Mouse (Mus musculus): ENCODE results near the gene Kpna2. TPM values are rescaled to one million over a fixed set of nuclear protein-coding genes. Genes with fewer than 3 reads are reported as not detected.
"Not testable (repeated sequence)": the region's sequence is repeated elsewhere in the genome, so short reads cannot be mapped to it uniquely, and the experiment has no call there.

The Kpna2 gene
- polyA plus RNA-seq, 1 experiment from 2014 or later, result 294 TPM

DNA sequence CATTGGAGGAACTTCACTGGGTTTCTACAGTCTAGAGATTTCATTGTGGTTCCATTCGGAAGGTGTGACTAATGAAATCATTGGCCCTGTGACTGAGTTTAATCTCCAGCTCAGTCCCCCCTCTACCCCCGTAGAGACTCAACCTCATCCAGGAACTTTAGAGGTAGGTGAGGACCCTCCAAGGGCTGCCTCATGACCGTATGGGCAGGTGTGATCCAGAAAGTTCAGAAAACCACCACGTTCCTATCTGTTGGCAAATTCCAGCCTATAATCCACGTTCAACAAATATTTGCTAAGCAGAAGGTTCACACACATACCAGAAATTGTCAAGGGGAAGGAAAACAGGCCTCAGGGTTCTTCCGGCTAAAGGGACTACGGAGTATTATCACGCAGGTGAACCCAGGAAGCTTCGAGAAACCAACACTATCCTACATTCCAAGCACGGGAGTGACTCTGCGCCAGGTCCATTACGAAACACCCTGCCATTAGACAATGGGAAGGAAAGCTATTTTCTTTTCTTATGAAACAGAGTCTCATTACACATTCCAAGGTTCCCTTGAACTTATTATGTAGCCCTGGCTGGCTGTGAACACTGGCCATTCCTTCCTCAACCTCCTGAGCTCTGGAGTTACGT, 22.8 kb upstream of the Kpna2 start:
- Histone ChIP-seq H3K9ac (ENCODE audit: low read depth, low read length) (no peak overlapping the region), H3K4me1 (ENCODE audit: control insufficient read depth, insufficient read depth, low read length) (peaks cover 18% of the 10 kb centered on the region), H3K4me3 (ENCODE audit: low read depth, low read length) (no peak overlapping the region), H3K36me3 (ENCODE audit: control insufficient read depth, insufficient read depth, low read length) (no peaks in the 10 kb centered on the region), H3K27ac (replicated peaks; ENCODE audit: low read depth, low read length) (no peak overlapping the region), H3K4me2 (ENCODE audit: low read depth, low read length) (no peak overlapping the region), H3K9me3 (ENCODE audit: control insufficient read depth, low read length) (no peaks in the 10 kb centered on the region), H3K27me3 (replicated peaks; ENCODE audit: control insufficient read depth, insufficient read depth, low read length) (peaks cover 6% of the 10 kb centered on the region)
- ATAC-seq (ENCODE audit: low read depth) (no peak), DNase-seq (ENCODE audit: low spot score) (peak; percentile 27)
- WGBS, result 77% methylated on average over 13 of the region's 13 CpGs

DNA sequence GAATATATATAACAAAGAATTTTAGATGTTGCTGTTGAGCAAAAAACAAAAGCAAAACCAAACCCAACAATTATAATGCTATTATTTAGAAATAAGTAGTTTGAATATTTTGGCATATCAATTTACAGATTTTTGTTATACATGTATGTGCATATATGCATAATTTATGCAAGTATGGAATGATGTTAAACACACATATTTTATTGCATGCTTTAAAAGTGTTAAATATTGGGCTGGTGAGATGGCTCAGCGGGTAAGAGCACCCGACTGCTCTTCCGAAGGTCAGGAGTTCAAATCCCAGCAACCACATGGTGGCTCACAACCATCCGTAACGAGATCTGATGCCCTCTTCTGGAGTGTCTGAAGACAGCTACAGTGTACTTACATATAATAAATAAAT, 20.4 kb upstream of the Kpna2 start:
- 96% methylated on average over 3 of the region's 5 CpGs for WGBS
- not testable (repeated sequence) for DNase-seq (ENCODE audit: low spot score); H3K4me3 ChIP-seq (ENCODE audit: low read depth, low read length); H3K36me3 ChIP-seq (ENCODE audit: control insufficient read depth, insufficient read depth, low read length); H3K9me3 ChIP-seq (ENCODE audit: control insufficient read depth, low read length); H3K27ac ChIP-seq (replicated peaks; ENCODE audit: low read depth, low read length); H3K27me3 ChIP-seq (replicated peaks; ENCODE audit: control insufficient read depth, insufficient read depth, low read length); H3K4me1 ChIP-seq (ENCODE audit: control insufficient read depth, insufficient read depth, low read length); H3K4me2 ChIP-seq (ENCODE audit: low read depth, low read length); ATAC-seq (ENCODE audit: low read depth); H3K9ac ChIP-seq (ENCODE audit: low read depth, low read length)

DNA sequence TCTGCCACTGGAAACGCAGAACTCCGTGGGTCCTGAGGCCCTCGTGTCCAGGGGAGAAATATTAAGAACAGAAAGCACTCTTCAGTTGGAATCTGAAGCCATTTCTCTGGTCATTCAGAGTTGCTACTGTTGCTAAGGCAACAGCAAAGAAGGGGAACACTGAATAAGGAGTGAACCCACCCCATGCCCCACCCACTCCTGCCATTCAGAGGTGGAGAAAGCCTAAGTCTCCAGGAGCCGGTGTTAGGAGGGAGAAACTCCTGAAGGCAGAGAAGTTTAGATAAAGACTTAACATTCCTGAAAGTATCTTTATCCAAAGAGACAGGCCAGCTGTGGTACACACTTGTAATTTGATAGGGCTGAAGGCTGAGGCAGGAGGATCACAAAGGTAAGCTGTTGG, 20.0 kb upstream of the Kpna2 start:
- H3K9ac ChIP-seq (ENCODE audit: low read depth, low read length), result no peak overlapping the region
- peaks cover 1% of the 10 kb centered on the region for H3K4me1 ChIP-seq (ENCODE audit: control insufficient read depth, insufficient read depth, low read length)
- no peaks in the 10 kb centered on the region for H3K9me3 ChIP-seq (ENCODE audit: control insufficient read depth, low read length)
- ATAC-seq (ENCODE audit: low read depth), result no peak
- 67% methylated on average over 4 of the region's 4 CpGs for WGBS
- H3K27me3 ChIP-seq (replicated peaks; ENCODE audit: control insufficient read depth, insufficient read depth, low read length), result no peaks in the 10 kb centered on the region
- H3K36me3 ChIP-seq (ENCODE audit: control insufficient read depth, insufficient read depth, low read length), result no peaks in the 10 kb centered on the region
- H3K27ac ChIP-seq (replicated peaks; ENCODE audit: low read depth, low read length), result no peak overlapping the region
- H3K4me2 ChIP-seq (ENCODE audit: low read depth, low read length), result no peak overlapping the region
- H3K4me3 ChIP-seq (ENCODE audit: low read depth, low read length), result no peak overlapping the region
- no peak for DNase-seq (ENCODE audit: low spot score)

DNA sequence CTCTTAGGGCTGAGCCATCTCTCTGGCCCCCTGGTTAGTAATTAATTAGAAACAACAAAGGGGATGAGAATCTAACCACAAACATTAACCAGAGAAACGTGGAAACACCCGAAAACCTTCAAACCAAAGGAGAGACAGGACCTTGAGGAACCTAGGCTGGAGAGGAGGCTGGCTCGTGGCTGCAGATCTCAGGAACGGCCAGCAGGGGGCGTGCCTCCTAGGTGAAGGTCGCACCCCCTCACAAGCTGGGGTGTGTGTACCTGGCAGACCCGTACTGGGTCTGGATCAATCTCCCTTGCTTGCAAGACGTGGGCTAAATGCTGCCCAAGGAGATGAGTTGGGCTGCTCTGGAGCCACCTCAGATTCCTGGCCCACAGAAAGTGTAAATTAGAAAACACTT, 19.3 kb upstream of the Kpna2 start:
- no peak overlapping the region for H3K4me2 ChIP-seq (ENCODE audit: low read depth, low read length)
- no peak overlapping the region for H3K4me3 ChIP-seq (ENCODE audit: low read depth, low read length)
- DNase-seq (ENCODE audit: low spot score) (no peak), ATAC-seq (ENCODE audit: low read depth) (no peak)
- no peak overlapping the region for H3K9ac ChIP-seq (ENCODE audit: low read depth, low read length)
- no peaks in the 10 kb centered on the region for H3K9me3 ChIP-seq (ENCODE audit: control insufficient read depth, low read length)
- no peak overlapping the region for H3K27ac ChIP-seq (replicated peaks; ENCODE audit: low read depth, low read length)
- H3K27me3 ChIP-seq (replicated peaks; ENCODE audit: control insufficient read depth, insufficient read depth, low read length), result no peaks in the 10 kb centered on the region
- no peaks in the 10 kb centered on the region for H3K4me1 ChIP-seq (ENCODE audit: control insufficient read depth, insufficient read depth, low read length)
- H3K36me3 ChIP-seq (ENCODE audit: control insufficient read depth, insufficient read depth, low read length), result no peaks in the 10 kb centered on the region
- 31% methylated on average over 8 of the region's 8 CpGs for WGBS

DNA sequence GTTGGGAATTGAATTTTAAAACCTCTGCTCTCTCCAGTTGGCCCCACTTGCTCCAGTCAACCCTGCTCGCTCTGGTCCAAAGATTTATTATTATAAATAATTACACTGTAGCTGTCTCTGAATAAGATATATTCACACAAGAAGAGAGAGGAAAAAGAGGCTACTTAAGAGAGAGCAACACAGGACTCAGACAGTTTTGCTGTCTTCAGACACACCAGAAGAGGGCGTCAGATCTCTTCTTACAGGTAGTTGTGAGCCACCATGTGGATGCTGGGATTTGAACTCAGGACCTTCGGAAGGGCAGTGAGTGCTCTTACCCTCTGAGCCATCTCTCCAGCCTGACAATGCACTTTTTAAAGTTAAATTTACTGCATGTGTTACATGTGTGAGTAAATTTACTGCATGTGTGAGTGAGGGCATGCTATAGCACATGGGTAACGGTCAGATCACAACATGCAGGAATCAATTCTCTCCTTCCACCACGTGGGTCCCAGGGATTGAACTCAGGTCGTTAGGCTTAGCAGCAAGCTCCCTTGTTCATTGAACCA, 18.1 kb upstream of the Kpna2 start:
- ATAC-seq (ENCODE audit: low read depth) (no peak), DNase-seq (ENCODE audit: low spot score) (no peak)
- Histone ChIP-seq H3K4me2 (ENCODE audit: low read depth, low read length) (no peak overlapping the region), H3K27me3 (replicated peaks; ENCODE audit: control insufficient read depth, insufficient read depth, low read length) (no peaks in the 10 kb centered on the region), H3K36me3 (ENCODE audit: control insufficient read depth, insufficient read depth, low read length) (no peaks in the 10 kb centered on the region), H3K4me1 (ENCODE audit: control insufficient read depth, insufficient read depth, low read length) (no peaks in the 10 kb centered on the region), H3K27ac (replicated peaks; ENCODE audit: low read depth, low read length) (no peak overlapping the region), H3K4me3 (ENCODE audit: low read depth, low read length) (no peak overlapping the region), H3K9ac (ENCODE audit: low read depth, low read length) (no peak overlapping the region), H3K9me3 (ENCODE audit: control insufficient read depth, low read length) (no peaks in the 10 kb centered on the region)
- WGBS, result 52% methylated on average over 6 of the region's 6 CpGs

DNA sequence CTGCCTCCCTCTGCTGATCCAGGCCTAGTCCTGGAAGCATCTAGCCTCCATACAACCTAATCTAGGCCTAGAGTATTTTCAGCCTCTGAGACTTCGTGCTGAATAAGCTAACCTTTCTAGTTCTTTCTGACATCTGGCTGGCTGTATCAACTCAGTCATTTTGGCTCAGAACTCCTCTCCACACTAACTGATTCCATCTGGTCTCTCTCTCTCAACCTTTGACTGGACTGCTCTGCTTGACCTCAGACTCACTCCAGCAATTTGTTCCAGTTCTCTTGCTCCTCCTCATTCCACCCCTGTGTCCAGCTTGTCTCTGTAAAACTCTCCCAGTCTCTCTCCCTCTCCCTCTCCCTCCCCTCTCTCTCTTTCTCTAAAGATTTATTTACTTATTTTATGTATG, 17.6 kb upstream of the Kpna2 start:
- DNase-seq (ENCODE audit: low spot score) (peak; percentile 61), ATAC-seq (ENCODE audit: low read depth) (no peak)
- Histone ChIP-seq H3K27ac (replicated peaks; ENCODE audit: low read depth, low read length) (no peak overlapping the region), H3K4me3 (ENCODE audit: low read depth, low read length) (no peak overlapping the region), H3K9me3 (ENCODE audit: control insufficient read depth, low read length) (no peaks in the 10 kb centered on the region), H3K27me3 (replicated peaks; ENCODE audit: control insufficient read depth, insufficient read depth, low read length) (no peaks in the 10 kb centered on the region), H3K9ac (ENCODE audit: low read depth, low read length) (no peak overlapping the region), H3K36me3 (ENCODE audit: control insufficient read depth, insufficient read depth, low read length) (no peaks in the 10 kb centered on the region), H3K4me2 (ENCODE audit: low read depth, low read length) (no peak overlapping the region), H3K4me1 (ENCODE audit: control insufficient read depth, insufficient read depth, low read length) (peaks cover 2% of the 10 kb centered on the region; the same call in 1 of the 2 replicates)
- WGBS, result 28% methylated on average over 1 of the region's 1 CpGs

DNA sequence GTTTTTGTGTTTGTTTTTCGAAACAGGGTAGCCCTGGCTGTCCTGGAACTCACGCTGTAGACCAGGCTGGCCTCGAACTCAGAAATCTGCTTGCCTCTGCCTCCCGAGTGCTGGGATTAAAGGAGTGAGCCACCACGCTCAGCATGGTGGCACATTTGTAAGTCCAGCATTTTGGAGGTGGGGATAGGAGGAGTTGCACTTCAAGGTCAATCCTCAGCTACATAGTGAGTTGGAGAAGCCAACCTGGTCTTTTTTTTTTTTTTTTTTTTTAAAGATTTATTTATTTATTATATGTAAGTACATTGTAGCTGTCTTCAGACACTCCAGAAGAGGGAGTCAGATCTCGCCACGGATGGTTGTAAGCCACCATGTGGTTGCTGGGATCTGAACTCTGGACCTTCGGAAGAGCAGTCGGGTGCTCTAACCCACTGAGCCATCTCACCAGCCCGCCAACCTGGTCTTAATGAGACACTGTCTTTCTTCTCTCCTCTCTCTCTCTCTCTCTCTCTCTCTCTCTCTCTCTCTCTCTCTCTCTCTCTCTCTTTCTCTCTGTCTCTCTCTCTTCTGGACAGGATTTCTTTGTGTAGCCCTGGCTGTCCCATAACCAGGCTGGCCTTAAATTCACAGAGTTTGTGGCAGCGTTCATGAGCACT, 16.3 kb upstream of the Kpna2 start:
- not testable (repeated sequence) for H3K27ac ChIP-seq (replicated peaks; ENCODE audit: low read depth, low read length); H3K4me2 ChIP-seq (ENCODE audit: low read depth, low read length); DNase-seq (ENCODE audit: low spot score); H3K9me3 ChIP-seq (ENCODE audit: control insufficient read depth, low read length); ATAC-seq (ENCODE audit: low read depth); H3K9ac ChIP-seq (ENCODE audit: low read depth, low read length); H3K36me3 ChIP-seq (ENCODE audit: control insufficient read depth, insufficient read depth, low read length); H3K4me3 ChIP-seq (ENCODE audit: low read depth, low read length); H3K27me3 ChIP-seq (replicated peaks; ENCODE audit: control insufficient read depth, insufficient read depth, low read length); H3K4me1 ChIP-seq (ENCODE audit: control insufficient read depth, insufficient read depth, low read length)
- 74% methylated on average over 11 of the region's 11 CpGs for WGBS

DNA sequence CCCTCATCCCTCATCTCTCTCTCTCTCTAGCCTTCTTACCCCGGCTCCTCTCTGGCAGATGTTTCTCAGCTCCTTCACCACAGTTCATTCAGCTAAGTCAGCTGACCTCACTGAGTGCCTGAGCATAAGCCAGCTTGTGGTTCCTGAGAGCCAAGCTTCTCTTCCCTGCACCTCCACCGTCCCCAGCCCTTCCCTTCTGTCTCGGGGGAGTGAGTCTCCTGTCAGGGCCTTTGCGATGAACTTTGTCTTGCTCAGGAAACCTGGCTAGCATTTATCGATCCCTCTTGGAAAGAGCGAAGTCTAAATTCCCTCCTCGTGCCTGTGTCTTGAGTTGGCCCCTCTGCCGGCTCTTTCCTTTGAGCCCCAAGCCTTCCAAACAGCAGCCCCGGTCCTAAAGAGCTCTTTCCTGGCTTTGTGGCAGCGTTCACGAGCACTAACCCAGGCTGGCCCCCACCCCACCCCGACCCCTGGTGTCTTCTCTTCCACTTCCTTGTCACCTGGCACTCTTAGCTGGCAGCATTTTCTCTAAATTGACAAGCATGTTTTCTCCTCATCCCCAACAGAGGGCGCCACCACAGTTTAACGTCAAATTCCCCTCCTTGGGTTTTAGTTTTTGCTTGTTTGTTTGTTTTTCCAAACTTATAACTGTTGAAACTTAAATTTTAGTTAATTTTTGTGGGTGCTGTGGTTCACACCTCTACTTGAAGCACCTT, 15.4 kb upstream of the Kpna2 start:
- Histone ChIP-seq H3K4me2 (ENCODE audit: low read depth, low read length) (no peak overlapping the region), H3K9me3 (ENCODE audit: control insufficient read depth, low read length) (no peaks in the 10 kb centered on the region)
- ATAC-seq (ENCODE audit: low read depth), result no peak

More for the DNA sequence above, 15.4 kb upstream of the Kpna2 start:
- Histone ChIP-seq H3K27me3 (replicated peaks; ENCODE audit: control insufficient read depth, insufficient read depth, low read length) (no peaks in the 10 kb centered on the region), H3K4me3 (ENCODE audit: low read depth, low read length) (no peak overlapping the region), H3K9ac (ENCODE audit: low read depth, low read length) (no peak overlapping the region), H3K4me1 (ENCODE audit: control insufficient read depth, insufficient read depth, low read length) (peaks cover 6% of the 10 kb centered on the region; the same call in 1 of the 2 replicates), H3K27ac (replicated peaks; ENCODE audit: low read depth, low read length) (no peak overlapping the region), H3K36me3 (ENCODE audit: control insufficient read depth, insufficient read depth, low read length) (no peaks in the 10 kb centered on the region)
- WGBS, result 47% methylated on average over 14 of the region's 14 CpGs
- no peak for DNase-seq (ENCODE audit: low spot score)

Measured in embryonic facial prominence, embryonic 14.5 days (tissue).